Mouse (Mus musculus) megakaryocyte-erythroid progenitor cell, adult 5-6 weeks (primary cell): ENCODE results near the gene Mup18. TPM values are rescaled to one million over a fixed set of nuclear protein-coding genes. Genes with fewer than 3 reads are reported as not detected.
"Not testable (repeated sequence)": the region's sequence is repeated elsewhere in the genome, so short reads cannot be mapped to it uniquely, and the experiment has no call there.

Experiments
- ATAC-seq: replicated peaks from 2 replicates; pipeline ENCODE4 v1.8.0; 2016; ENCODE audit warnings: mild to moderate bottlenecking, inconsistent platforms; ENCODE audit not compliant: severe bottlenecking, poor library complexity, low FRiP score, low TSS enrichment
- total RNA-seq, 2 experiments: library from RNA; stranded (forward) in 1 of 2; stranded (reverse) in 1 of 2; fragments of 200-1000, 215-1000 nt in 1 of 2; fragments of >200 nt in 1 of 2; fragmentation: Nextera tagmentation in 1 of 2; gene quantifications; 2 replicates each; pipeline ENCODE4 v1.2.3; 2014 to 2017

Mup18 gene
- total RNA-seq (2014; fragmentation: Nextera tagmentation) (not detected in 2 replicates), total RNA-seq (2017) (not detected in 2 replicates)

GRCm38 (mm10) chr4:61674036-61674435 lies at the start of gene Mup18:
Gene Mup18 (minus strand): TSS chr4:61674136.
- not testable (repeated sequence) for ATAC-seq

GRCm38 (mm10) chr4:61714296-61714695 lies 40.4 kb upstream of the Mup18 start:
- not testable (repeated sequence) for ATAC-seq

Other genes with a start within 250 kb of the Mup18 start
- not detected in 2 replicates for gene Mup15, start 234.4 kb downstream of the Mup18 start, total RNA-seq (2014; fragmentation: Nextera tagmentation)
- not detected in 2 replicates for gene Mup15, start 234.4 kb downstream of the Mup18 start, total RNA-seq (2017)
- not detected in 2 replicates for gene Mup16, start 154.6 kb downstream of the Mup18 start, total RNA-seq (2014; fragmentation: Nextera tagmentation)
- not detected in 2 replicates for gene Mup16, start 154.6 kb downstream of the Mup18 start, total RNA-seq (2017)
- gene Mup17, start 78.3 kb downstream of the Mup18 start, total RNA-seq (2014; fragmentation: Nextera tagmentation), result not detected in 2 replicates
- gene Mup17, start 78.3 kb downstream of the Mup18 start, total RNA-seq (2017), result not detected in 2 replicates
- not detected in 2 replicates for gene Mup19, start 108.1 kb upstream of the Mup18 start, total RNA-seq (2014; fragmentation: Nextera tagmentation)
- gene Mup19, start 108.1 kb upstream of the Mup18 start, total RNA-seq (2017), result not detected in 2 replicates
- gene Mup5, start 161.1 kb upstream of the Mup18 start, total RNA-seq (2014; fragmentation: Nextera tagmentation), result not detected in 2 replicates
- not detected in 2 replicates for gene Mup5, start 161.1 kb upstream of the Mup18 start, total RNA-seq (2017)